Mouse (Mus musculus) embryo, embryonic 10 days (tissue): ENCODE measurements around the gene Cyp3a59.
"Not testable (repeated sequence)": the region's sequence is repeated elsewhere in the genome, so short reads cannot be mapped to it uniquely, and the experiment has no call there.

Source experiments
- DNase-seq: peaks from one replicate; pipeline ENCODE4 v3.0.0-alpha.2; 2015; ENCODE audit warnings: low spot score

Cyp3a59 gene

GRCm38 (mm10) chr5:146078945-146079344 is at the start of gene Cyp3a59:
Gene Cyp3a59, plus strand, starts transcription at chr5:146079257.
- DNase-seq, result not testable (repeated sequence)

- DNase-seq, result no peak
These were observed 9.0 kb upstream of the Cyp3a59 start for GRCm38 (mm10) chr5:146070099-146070498.

DNA sequence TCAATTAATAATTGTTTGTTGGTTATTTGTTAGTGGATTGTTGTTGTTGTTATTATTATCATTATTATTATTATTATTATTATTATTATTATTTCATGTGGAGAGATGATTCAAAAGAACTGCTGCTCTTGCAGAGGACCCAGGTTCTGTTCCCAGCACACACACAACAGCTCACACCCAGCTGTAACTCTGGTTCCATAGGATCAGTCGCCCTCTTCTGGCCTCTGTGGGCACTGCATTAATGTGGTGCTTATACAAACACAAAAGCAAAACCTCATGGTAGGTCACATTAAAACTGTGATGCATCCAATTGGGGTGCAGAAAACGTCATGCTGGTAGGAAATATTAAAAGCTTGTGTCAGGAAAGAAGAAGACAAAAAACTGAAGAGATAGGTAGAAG is 68.8 kb downstream of the Cyp3a59 start:
- peak; percentile 29 for DNase-seq

GRCm38 (mm10) chr5:146150454-146150853 is 71.4 kb downstream of the Cyp3a59 start:
- DNase-seq, result no peak

- DNase-seq, result not testable (repeated sequence)
These were observed 79.3 kb downstream of the Cyp3a59 start for GRCm38 (mm10) chr5:146158326-146158725.

DNA sequence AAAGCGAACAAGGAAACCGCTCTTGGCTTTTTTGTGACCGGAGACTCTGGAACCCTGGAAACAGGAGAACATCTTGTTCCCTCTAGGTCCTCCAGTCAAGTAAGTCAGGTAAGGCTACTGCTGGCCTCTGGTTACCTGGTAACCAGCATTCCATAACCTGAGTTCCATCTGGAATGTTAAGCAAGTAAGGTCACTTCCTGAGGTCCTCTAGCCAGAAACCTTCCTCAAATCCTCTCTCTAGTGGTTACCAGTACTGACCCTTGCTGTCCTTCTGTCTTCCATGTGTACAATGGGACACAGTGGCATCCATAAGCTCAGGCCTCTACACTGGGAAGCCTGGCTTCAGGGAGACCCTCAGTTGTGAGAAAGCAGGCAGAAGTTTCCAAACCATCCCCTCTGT is 81.4 kb downstream of the Cyp3a59 start, which contains the start of gene Gm5565:
Gene Gm5565 (minus strand): TSS at position 101 of the 400 bp plus-strand sequence.
- DNase-seq, result not testable (repeated sequence)
